Mouse (Mus musculus): ENCODE measurements around the gene Rrbp1. TPM values are rescaled to one million over a fixed set of nuclear protein-coding genes. Genes with fewer than 3 reads are reported as not detected.

Rrbp1 gene
- polyA plus RNA-seq, 1 experiment from 2014 or later, result 64.8 TPM

Other genes with a start within 250 kb of the Rrbp1 start
- 1.5 and 1.9 TPM in 2 replicates for gene Bfsp1, start 148.1 kb downstream of the Rrbp1 start, polyA plus RNA-seq (2014; fragmentation: Nextera tagmentation; extraction: Ambion mirVana)
- 1,059 and 1,185 TPM in 2 replicates for gene Dstn, start 95.9 kb downstream of the Rrbp1 start, polyA plus RNA-seq (2014; fragmentation: Nextera tagmentation; extraction: Ambion mirVana)
- not detected in 2 replicates for gene Banf2, start 21.8 kb upstream of the Rrbp1 start, polyA plus RNA-seq (2014; fragmentation: Nextera tagmentation; extraction: Ambion mirVana)